Mouse (Mus musculus): ENCODE measurements around the gene Opa1. TPM values are rescaled to one million over a fixed set of nuclear protein-coding genes. Genes with fewer than 3 reads are reported as not detected.
A peak's percentile ranks its signal among the peaks of the same experiment; 100 is the strongest.

The Opa1 gene
- polyA plus RNA-seq, 1 experiment from 2014 or later: 33.9 TPM

GRCm38 (mm10) chr16:29579787-29580176 is 648 bp downstream of the Opa1 start:
- Histone ChIP-seq H3K9ac (peak overlapping the region; percentile 84), H3K9me3 (replicated peaks) (no peaks in the 10 kb centered on the region), H3K27me3 (replicated peaks) (no peaks in the 10 kb centered on the region), H3K4me2 (peak overlapping the region; percentile 83), H3K4me1 (peaks cover 16% of the 10 kb centered on the region), H3K4me3 (peak overlapping the region; percentile 79), H3K36me3 (no peaks in the 10 kb centered on the region; the same call in 1 of the 2 replicates), H3K27ac (peak overlapping the region; percentile 70; the same call in 1 of the 2 replicates)
- peak; percentile 16; the same call in 1 of the 2 replicates for ATAC-seq
- 5% methylated on average over 12 of the region's 12 CpGs for WGBS (ENCODE audit: insufficient replicate concordance)

- no peak overlapping the region for H3K27ac ChIP-seq
- no peaks in the 10 kb centered on the region for H3K9me3 ChIP-seq (replicated peaks)
- H3K36me3 ChIP-seq: peaks cover 71% of the 10 kb centered on the region
- H3K4me3 ChIP-seq: no peak overlapping the region
- H3K4me2 ChIP-seq: no peak overlapping the region
- 78% methylated on average over 7 of the region's 7 CpGs for WGBS (ENCODE audit: insufficient replicate concordance)
- no peak for ATAC-seq
- no peak overlapping the region for H3K9ac ChIP-seq
- H3K4me1 ChIP-seq: no peaks in the 10 kb centered on the region
- no peaks in the 10 kb centered on the region for H3K27me3 ChIP-seq (replicated peaks)
These were observed 13.0 kb downstream of the Opa1 start for GRCm38 (mm10) chr16:29592171-29592570.

DNA sequence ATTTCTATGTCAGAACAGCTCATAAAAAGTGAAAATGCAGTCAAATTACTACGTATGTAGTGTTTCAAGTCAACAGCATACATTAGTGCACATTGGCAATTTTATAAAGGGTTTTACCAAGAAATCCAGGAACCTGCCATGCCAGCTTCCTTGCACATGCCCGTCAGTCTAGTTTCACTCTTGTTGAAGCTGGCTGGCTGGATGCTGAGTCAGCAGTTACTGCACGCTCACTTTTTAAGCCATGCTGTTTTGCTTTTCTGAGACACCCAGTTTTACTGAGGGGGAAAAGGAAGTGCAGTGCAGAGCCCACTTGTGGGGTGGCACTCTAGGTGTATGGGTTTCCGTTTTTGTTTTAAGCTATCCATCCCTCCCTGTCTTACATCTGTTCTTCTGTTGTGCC is 18.0 kb downstream of the Opa1 start:
- Histone ChIP-seq H3K36me3 (peaks cover 52% of the 10 kb centered on the region), H3K9ac (no peak overlapping the region), H3K4me3 (no peak overlapping the region), H3K9me3 (replicated peaks) (no peaks in the 10 kb centered on the region), H3K27me3 (replicated peaks) (no peaks in the 10 kb centered on the region), H3K27ac (no peak overlapping the region), H3K4me1 (no peaks in the 10 kb centered on the region), H3K4me2 (no peak overlapping the region)
- WGBS (ENCODE audit: insufficient replicate concordance): 83% methylated on average over 4 of the region's 4 CpGs
- no peak for ATAC-seq

DNA sequence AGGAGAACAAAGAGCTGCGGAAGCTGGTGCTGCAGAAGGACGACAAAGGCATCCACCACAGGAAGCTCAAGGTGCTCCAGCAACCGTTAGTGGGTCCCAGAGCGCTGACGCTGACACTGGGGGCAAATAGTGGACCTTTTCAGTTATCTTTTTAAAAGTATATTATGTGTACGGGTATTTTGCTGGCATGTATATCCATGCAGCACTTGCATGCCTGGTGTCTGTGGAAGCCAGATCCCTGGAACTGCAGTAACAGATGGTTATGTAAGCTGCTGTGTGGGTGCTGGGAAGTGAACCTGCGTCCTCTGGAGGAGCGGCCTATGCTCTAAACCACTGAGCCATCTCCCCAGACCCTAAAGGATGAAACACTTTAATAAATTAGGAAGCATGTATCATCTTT is 26.4 kb downstream of the Opa1 start:
- Histone ChIP-seq H3K36me3 (peaks cover 73% of the 10 kb centered on the region), H3K4me2 (no peak overlapping the region), H3K9me3 (replicated peaks) (no peaks in the 10 kb centered on the region), H3K4me3 (no peak overlapping the region), H3K4me1 (no peaks in the 10 kb centered on the region), H3K9ac (no peak overlapping the region), H3K27me3 (replicated peaks) (no peaks in the 10 kb centered on the region), H3K27ac (no peak overlapping the region)
- ATAC-seq: no peak
- 82% methylated on average over 8 of the region's 8 CpGs for WGBS (ENCODE audit: insufficient replicate concordance)

DNA sequence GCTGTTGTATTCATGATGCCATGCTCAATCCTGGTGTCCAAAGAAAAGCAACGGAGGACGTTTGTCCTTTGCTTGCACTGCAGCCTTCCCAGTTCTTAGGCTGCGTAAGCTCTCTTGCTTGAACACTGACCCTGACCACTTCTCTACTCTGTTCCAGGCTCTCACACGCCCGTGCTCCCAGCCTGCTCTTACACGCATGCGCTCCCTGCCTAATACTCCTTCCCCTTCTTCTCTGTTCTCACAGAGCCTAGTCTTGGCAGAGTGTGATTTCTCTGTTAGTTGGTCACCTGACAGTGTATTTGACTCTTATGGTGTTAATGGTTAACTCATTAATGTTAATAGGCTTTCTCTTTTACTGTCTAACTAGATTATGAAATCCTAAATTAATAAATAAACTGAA is 28.0 kb downstream of the Opa1 start:
- Histone ChIP-seq H3K4me3 (no peak overlapping the region), H3K9ac (no peak overlapping the region), H3K36me3 (peaks cover 83% of the 10 kb centered on the region), H3K27ac (no peak overlapping the region), H3K9me3 (replicated peaks) (no peaks in the 10 kb centered on the region), H3K4me1 (no peaks in the 10 kb centered on the region), H3K4me2 (no peak overlapping the region), H3K27me3 (replicated peaks) (no peaks in the 10 kb centered on the region)
- ATAC-seq: no peak
- 88% methylated on average over 7 of the region's 7 CpGs for WGBS (ENCODE audit: insufficient replicate concordance)

GRCm38 (mm10) chr16:29614762-29615161 is 35.6 kb downstream of the Opa1 start:
- Histone ChIP-seq H3K9ac (no peak overlapping the region), H3K27me3 (replicated peaks) (no peaks in the 10 kb centered on the region), H3K4me2 (no peak overlapping the region), H3K27ac (no peak overlapping the region), H3K4me3 (no peak overlapping the region), H3K4me1 (no peaks in the 10 kb centered on the region), H3K9me3 (replicated peaks) (no peaks in the 10 kb centered on the region), H3K36me3 (peaks cover 88% of the 10 kb centered on the region)
- 82% methylated on average over 9 of the region's 9 CpGs for WGBS (ENCODE audit: insufficient replicate concordance)
- no peak for ATAC-seq

- WGBS (ENCODE audit: insufficient replicate concordance): 89% methylated on average over 1 of the region's 1 CpGs
- no peak overlapping the region for H3K4me2 ChIP-seq
- ATAC-seq: no peak
- no peaks in the 10 kb centered on the region for H3K4me1 ChIP-seq
- peaks cover 91% of the 10 kb centered on the region for H3K36me3 ChIP-seq
- no peak overlapping the region for H3K9ac ChIP-seq
- H3K27me3 ChIP-seq (replicated peaks): no peaks in the 10 kb centered on the region
- no peaks in the 10 kb centered on the region for H3K9me3 ChIP-seq (replicated peaks)
- no peak overlapping the region for H3K27ac ChIP-seq
- no peak overlapping the region for H3K4me3 ChIP-seq
These were observed 49.9 kb downstream of the Opa1 start for GRCm38 (mm10) chr16:29629053-29629452.

- Histone ChIP-seq H3K4me2 (no peak overlapping the region), H3K27me3 (replicated peaks) (no peaks in the 10 kb centered on the region), H3K9ac (no peak overlapping the region), H3K27ac (no peak overlapping the region), H3K36me3 (peaks cover 83% of the 10 kb centered on the region), H3K4me1 (no peaks in the 10 kb centered on the region), H3K9me3 (replicated peaks) (no peaks in the 10 kb centered on the region), H3K4me3 (no peak overlapping the region)
- WGBS (ENCODE audit: insufficient replicate concordance): 71% methylated on average over 4 of the region's 4 CpGs
- no peak for ATAC-seq
These were observed 56.6 kb downstream of the Opa1 start for GRCm38 (mm10) chr16:29635780-29636179.

DNA sequence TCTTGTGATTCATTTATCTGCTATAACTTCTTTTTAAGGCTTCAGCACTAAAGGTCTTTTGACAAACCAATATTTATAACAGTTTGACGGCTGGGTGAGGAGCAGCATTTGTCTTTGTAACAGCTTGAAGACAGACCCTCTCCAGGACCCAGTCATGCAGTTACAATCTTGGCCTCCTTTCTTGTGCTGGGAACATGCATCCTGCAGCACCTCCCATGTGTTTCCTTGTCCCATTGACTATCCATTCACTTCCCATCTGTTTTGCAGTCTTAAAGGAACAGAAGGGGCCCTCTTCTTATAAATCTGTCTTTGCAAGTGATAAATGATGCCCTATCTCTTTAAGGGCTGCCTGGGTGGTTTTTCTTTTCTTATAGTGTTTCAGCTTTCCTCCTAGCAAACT is 63.2 kb downstream of the Opa1 start:
- WGBS (ENCODE audit: insufficient replicate concordance): 54% methylated on average over 1 of the region's 1 CpGs
- Histone ChIP-seq H3K9ac (no peak overlapping the region), H3K27ac (no peak overlapping the region), H3K4me2 (no peak overlapping the region), H3K36me3 (peaks cover 51% of the 10 kb centered on the region), H3K9me3 (replicated peaks) (no peaks in the 10 kb centered on the region), H3K4me1 (no peaks in the 10 kb centered on the region), H3K27me3 (replicated peaks) (no peaks in the 10 kb centered on the region), H3K4me3 (no peak overlapping the region)
- ATAC-seq: no peak

GRCm38 (mm10) chr16:29644871-29645270 is 65.7 kb downstream of the Opa1 start:
- Histone ChIP-seq H3K27ac (no peak overlapping the region), H3K9me3 (replicated peaks) (no peaks in the 10 kb centered on the region), H3K4me2 (no peak overlapping the region), H3K36me3 (peaks cover 53% of the 10 kb centered on the region), H3K27me3 (replicated peaks) (no peaks in the 10 kb centered on the region), H3K4me1 (no peaks in the 10 kb centered on the region), H3K9ac (no peak overlapping the region), H3K4me3 (no peak overlapping the region)
- no peak for ATAC-seq
- 81% methylated on average over 3 of the region's 3 CpGs for WGBS (ENCODE audit: insufficient replicate concordance)

- H3K27me3 ChIP-seq (replicated peaks): no peaks in the 10 kb centered on the region
- H3K4me2 ChIP-seq: no peak overlapping the region
- H3K4me1 ChIP-seq: no peaks in the 10 kb centered on the region
- H3K36me3 ChIP-seq: peaks cover 52% of the 10 kb centered on the region
- H3K4me3 ChIP-seq: no peak overlapping the region
- H3K9me3 ChIP-seq (replicated peaks): no peaks in the 10 kb centered on the region
- no peak for ATAC-seq
- H3K9ac ChIP-seq: no peak overlapping the region
- H3K27ac ChIP-seq: no peak overlapping the region
These were observed 67.1 kb downstream of the Opa1 start for GRCm38 (mm10) chr16:29646202-29646601.

- Histone ChIP-seq H3K27ac (no peak overlapping the region), H3K9ac (no peak overlapping the region), H3K4me3 (no peak overlapping the region), H3K9me3 (replicated peaks) (no peaks in the 10 kb centered on the region), H3K36me3 (peaks cover 15% of the 10 kb centered on the region), H3K4me1 (no peaks in the 10 kb centered on the region), H3K4me2 (no peak overlapping the region), H3K27me3 (replicated peaks) (no peaks in the 10 kb centered on the region)
- ATAC-seq: 0 out of 2 replicates have a peak, but pooled peaks have one; percentile 42
- 66% methylated on average over 9 of the region's 9 CpGs for whole genome bisulfite sequencing (ENCODE audit: insufficient replicate concordance)
These were observed 77.2 kb downstream of the Opa1 start for GRCm38 (mm10) chr16:29656187-29656825.

DNA sequence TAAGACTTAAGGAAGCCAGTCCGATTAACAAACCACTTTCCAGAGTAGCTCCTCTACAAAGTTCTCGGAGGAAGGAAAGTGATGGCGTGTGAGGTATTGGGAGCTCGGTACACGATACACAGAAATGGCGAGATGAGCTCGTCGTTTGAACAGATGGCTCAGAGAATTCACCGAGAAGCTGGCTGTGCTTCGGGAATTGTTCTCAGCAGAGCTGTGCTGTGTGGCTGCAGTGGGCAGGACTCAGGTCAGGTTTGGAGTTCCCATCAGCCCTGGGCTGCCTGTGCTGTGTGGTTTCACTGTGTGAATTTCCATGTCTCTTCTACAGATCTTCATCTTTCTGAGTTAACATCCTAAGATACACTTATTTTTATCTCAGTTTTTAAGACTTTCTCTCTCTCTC is 77.8 kb downstream of the Opa1 start:
- 64% methylated on average over 10 of the region's 10 CpGs for WGBS (ENCODE audit: insufficient replicate concordance)
- Histone ChIP-seq H3K36me3 (peaks cover 10% of the 10 kb centered on the region; the same call in 1 of the 2 replicates), H3K9me3 (replicated peaks) (no peaks in the 10 kb centered on the region), H3K4me1 (no peaks in the 10 kb centered on the region), H3K9ac (no peak overlapping the region), H3K4me3 (no peak overlapping the region), H3K27me3 (replicated peaks) (no peaks in the 10 kb centered on the region), H3K4me2 (no peak overlapping the region), H3K27ac (no peak overlapping the region)
- no peak for ATAC-seq
